In the genomic region with DNA sequence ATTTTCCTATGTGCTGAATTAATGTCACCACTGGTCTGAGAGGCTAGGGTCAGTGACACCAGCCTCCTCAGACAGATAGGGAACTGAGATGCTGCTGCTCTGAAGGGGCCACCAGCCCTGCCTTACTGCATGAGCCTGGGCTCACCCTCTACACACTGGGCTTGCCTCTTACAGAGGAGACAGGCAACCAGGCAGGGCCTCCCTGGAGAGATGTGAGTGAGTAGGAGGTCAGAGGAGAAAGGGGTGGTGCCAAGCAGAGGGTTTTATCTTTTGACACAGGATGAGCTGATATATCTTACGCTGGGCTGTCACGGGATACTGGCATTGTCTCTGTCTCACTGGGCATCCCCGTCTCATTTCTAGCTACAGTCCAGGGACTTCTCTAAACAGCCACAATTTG, we compare ENCODE assay signal across 9 mouse cellular contexts.
DNase-seq lines count a peak whose midpoint lies in the region; ATAC-seq lines count a peak whose summit lies in the region.
"Had no signal": no experiment of that assay in that cellular context is flagged by ENCODE, and none has a peak within 500 bp of the region (broad histone marks: within the 10 kb centered on the region; RNA-seq: fewer than 3 reads in every experiment).

No protein-coding gene starts in this region.

- peaks cover 35% of the 10 kb centered on the region for H3K36me3 ChIP-seq in kidney, embryonic 14.5 days (ENCODE audit: control insufficient read depth, insufficient read depth, low read length)
- H3K36me3 ChIP-seq in embryonic facial prominence, embryonic 12.5 days, result peaks cover 21% of the 10 kb centered on the region; the same call in 1 of the 2 replicates
- peaks cover 20% of the 10 kb centered on the region for H3K36me3 ChIP-seq in liver, embryonic 13.5 days

- H3K9ac ChIP-seq in kidney, embryonic 14.5 days (ENCODE audit: low read depth, low read length), result 0 out of 2 replicates have a peak overlapping the region, but pooled peaks have one; percentile 12
- H3K9ac ChIP-seq in embryonic facial prominence, embryonic 12.5 days, result no peak overlapping the region
- peak overlapping the region; percentile 42; the same call in 1 of the 2 replicates for H3K9ac ChIP-seq in liver, embryonic 13.5 days

- H3K27ac ChIP-seq in kidney, embryonic 14.5 days (ENCODE audit: low read depth, low read length), result 0 out of 2 replicates have a peak overlapping the region, but pooled peaks have one; percentile 24
- H3K27ac ChIP-seq in embryonic facial prominence, embryonic 12.5 days, result peak overlapping the region; percentile 72
- H3K27ac ChIP-seq in liver, embryonic 13.5 days, result peak overlapping the region; percentile 78

- no peak for ATAC-seq in kidney, embryonic 14.5 days (ENCODE audit: low FRiP score, low TSS enrichment)
- ATAC-seq in embryonic facial prominence, embryonic 12.5 days (ENCODE audit: insufficient number of reproducible peaks, insufficient read depth, low FRiP score, low TSS enrichment), result no peak
- peak; percentile 89 for ATAC-seq in liver, embryonic 13.5 days (ENCODE audit: low read depth)

- H3K4me3 ChIP-seq in kidney, embryonic 14.5 days (ENCODE audit: low read length), result no peak overlapping the region
- H3K4me3 ChIP-seq in embryonic facial prominence, embryonic 12.5 days, result no peak overlapping the region
- no peak overlapping the region for H3K4me3 ChIP-seq in liver, embryonic 13.5 days (replicated peaks)

- no peak overlapping the region for H3K4me2 ChIP-seq in kidney, embryonic 14.5 days (replicated peaks; ENCODE audit: low read depth, low read length)
- H3K4me2 ChIP-seq in embryonic facial prominence, embryonic 12.5 days (replicated peaks), result no peak overlapping the region
- H3K4me2 ChIP-seq in liver, embryonic 13.5 days, result peak overlapping the region; percentile 45

- H3K4me1 ChIP-seq in kidney, embryonic 14.5 days (ENCODE audit: control insufficient read depth, insufficient read depth, low read length), result peaks cover 15% of the 10 kb centered on the region; the same call in 1 of the 2 replicates
- peaks cover 39% of the 10 kb centered on the region for H3K4me1 ChIP-seq in embryonic facial prominence, embryonic 12.5 days
- H3K4me1 ChIP-seq in liver, embryonic 13.5 days (replicated peaks), result peaks cover 84% of the 10 kb centered on the region

- 55% methylated on average over 3 of the region's 3 CpGs for WGBS in kidney, embryonic 14.5 days
- WGBS in embryonic facial prominence, embryonic 12.5 days, result 82% methylated on average over 3 of the region's 3 CpGs
- 1% methylated on average over 3 of the region's 3 CpGs for WGBS in liver, embryonic 13.5 days (ENCODE audit: insufficient replicate concordance)

- no peaks in the 10 kb centered on the region for H3K9me3 ChIP-seq in kidney, embryonic 14.5 days (ENCODE audit: control insufficient read depth, low read length)
- no peaks in the 10 kb centered on the region for H3K9me3 ChIP-seq in embryonic facial prominence, embryonic 12.5 days
- H3K9me3 ChIP-seq in liver, embryonic 13.5 days (replicated peaks), result no peaks in the 10 kb centered on the region

- H3K27me3 ChIP-seq in kidney, embryonic 14.5 days (ENCODE audit: control insufficient read depth, insufficient read depth, low read length), result no peaks in the 10 kb centered on the region
- H3K27me3 ChIP-seq in embryonic facial prominence, embryonic 12.5 days, result no peaks in the 10 kb centered on the region
- no peaks in the 10 kb centered on the region for H3K27me3 ChIP-seq in liver, embryonic 13.5 days

- DNase-seq in adrenal gland, postnatal 14 days, result peak; percentile 34
- no peak for DNase-seq in adrenal gland, adult 8-10 months
- DNase-seq in kidney, postnatal 14 days, result no peak
- DNase-seq in liver, embryonic 13.5 days, result peak; percentile 70
- no peak for DNase-seq in ovary, postnatal 36 days (ENCODE audit: low spot score)
- no peak for DNase-seq in thymus, adult 18-20 months
- DNase-seq: cerebellum, postnatal 10 days had no signal

Comparison
In these comparisons a context has a peak if more than half of its experiments do, and no peak if none do; other contexts are left out.
1. DNase-seq: peak in adrenal gland, postnatal 14 days (single experiment) and liver, embryonic 13.5 days (single experiment); none in adrenal gland, adult 8-10 months (single experiment), kidney, postnatal 14 days (single experiment), ovary, postnatal 36 days (single experiment) and thymus, adult 18-20 months (0 of 2).
2. H3K27ac ChIP-seq: peak in every context shown above with its lines; median percentile 78 in liver, embryonic 13.5 days; 72 in embryonic facial prominence, embryonic 12.5 days; 24 in kidney, embryonic 14.5 days.